Mouse (Mus musculus) ES-Bruce4 (cell line): Measurements from ENCODE around the gene Spin1.

ENCODE experiments used
- CTCF ChIP-seq: IDR thresholded peaks from one replicate; pipeline ENCODE4 v1.8.1; 2011; ENCODE audit warnings: low read depth, low read length
- POLR2A ChIP-seq: IDR thresholded peaks from one replicate; pipeline ENCODE4 v1.8.1; 2011; ENCODE audit warnings: low read length; ENCODE audit not compliant: insufficient read depth

- TF ChIP-seq POLR2A: no peak
- TF ChIP-seq CTCF: no peak
Measured at GRCm38 (mm10) chr13:51166711-51167110, 66.0 kb downstream of the Spin1 start.
